Mouse (Mus musculus) macrophage (primary cell): Measurements from ENCODE around the gene Slx4. TPM values are rescaled to one million over a fixed set of nuclear protein-coding genes. Genes with fewer than 3 reads are reported as not detected.

ENCODE experiments used
- H3K27ac ChIP-seq: fragments of 350-480 bp; formaldehyde crosslinking; 2 replicates; pipeline ENCODE4 v1.9.0; 2021
- H3K36me3 ChIP-seq: fragments of 350-480 bp; formaldehyde crosslinking; 2 replicates; pipeline ENCODE4 v1.9.0; 2021; ENCODE audit errors: inconsistent target
- H3K4me3 ChIP-seq: fragments of 350-480 bp; formaldehyde crosslinking; 2 replicates; pipeline ENCODE4 v1.9.0; 2021; ENCODE audit errors: inconsistent target
- H3K79me2 ChIP-seq: fragments of 350-480 bp; formaldehyde crosslinking; 2 replicates; pipeline ENCODE4 v1.9.0; 2021; ENCODE audit errors: inconsistent target
- WGBS: methylation state at CpG from one replicate; pipeline ENCODE4 v1.1.7; 2026; ENCODE audit warnings: inconsistent platforms; ENCODE audit not compliant: missing documents; 5-methylcytosine and 5-hydroxymethylcytosine counted together
- polyA plus RNA-seq: library from polyadenylated mRNA; stranded (reverse); fragments of 250-400 nt; gene quantifications from 3 replicates; pipeline ENCODE4 v1.2.4, GENCODE M21; 2018; ENCODE audit warnings: inconsistent platforms
- total RNA-seq, 78 experiments: library from RNA; depleted of rRNA; stranded (reverse); fragments of 250-400 nt; gene quantifications; 1 replicate in 9 of 78; 2 replicates in 24 of 78; 3 replicates in 43 of 78; 4 replicates in 2 of 78; pipeline ENCODE4 v1.2.4; 2018; ENCODE audit warnings: inconsistent platforms in 56 of 78

Gene Slx4
- total RNA-seq (2018; cell fraction: chromatin; rRNA removed): 100 to 1,000 TPM in 4 of 26 experiments, 10 to 100 TPM in 22; 44.9 to 125 (median 74.4) TPM
- total RNA-seq (2018; cell fraction: cytosol; rRNA removed): 10 to 100 TPM; 10.1 to 30.9 (median 23.3) TPM
- 10 to 100 TPM; 30.3 to 97.1 (median 48.0) TPM for total RNA-seq (2018; cell fraction: nucleus; rRNA removed)
- 16.9 to 28.0 TPM (median 25.8 TPM) in 3 replicates for polyA plus RNA-seq

- Histone ChIP-seq H3K36me3 (peaks cover 7% of the 10 kb centered on the region; the same call in 1 of the 2 replicates), H3K27ac (peak within 1 kb of the TSS; percentile 67), H3K4me3 (peak within 1 kb of the TSS; percentile 95), H3K79me2 (peaks cover 23% of the 10 kb centered on the region)
- WGBS: 3% methylated on average over 51 of the region's 58 CpGs
Measured at GRCm38 (mm10) chr16:4003489-4004398, at the start of gene Slx4. Slx4 (minus strand) TSS chr16:4003770.

GRCm38 (mm10) chr16:4052601-4053000 lies 49.0 kb upstream of the Slx4 start:
- Histone ChIP-seq H3K27ac (no peak overlapping the region), H3K79me2 (no peaks in the 10 kb centered on the region), H3K36me3 (peaks cover 67% of the 10 kb centered on the region), H3K4me3 (no peak overlapping the region)
- 100% methylated on average over 4 of the region's 4 CpGs for WGBS

- Histone ChIP-seq H3K36me3 (peaks cover 60% of the 10 kb centered on the region), H3K4me3 (no peak overlapping the region), H3K27ac (no peak overlapping the region), H3K79me2 (no peaks in the 10 kb centered on the region)
- 91% methylated on average over 4 of the region's 4 CpGs for WGBS
Measured at GRCm38 (mm10) chr16:4045524-4045923, 42.0 kb upstream of the Slx4 start.

GRCm38 (mm10) chr16:4044093-4044492 lies 40.5 kb upstream of the Slx4 start:
- no peak overlapping the region for H3K27ac ChIP-seq
- peaks cover 60% of the 10 kb centered on the region; the same call in 1 of the 2 replicates for H3K36me3 ChIP-seq
- no peaks in the 10 kb centered on the region for H3K79me2 ChIP-seq

GRCm38 (mm10) chr16:4041646-4042045 lies 38.1 kb upstream of the Slx4 start:
- Histone ChIP-seq H3K79me2 (no peaks in the 10 kb centered on the region), H3K27ac (no peak overlapping the region), H3K36me3 (peaks cover 67% of the 10 kb centered on the region; the same call in 1 of the 2 replicates), H3K4me3 (no peak overlapping the region)
- 95% methylated on average over 4 of the region's 4 CpGs for WGBS

More at GRCm38 (mm10) chr16:4044093-4044492, 40.5 kb upstream of the Slx4 start:
- no peak overlapping the region for H3K4me3 ChIP-seq
- WGBS: 92% methylated on average over 2 of the region's 2 CpGs

- Histone ChIP-seq H3K36me3 (peaks cover 62% of the 10 kb centered on the region; the same call in 1 of the 2 replicates), H3K79me2 (no peaks in the 10 kb centered on the region), H3K4me3 (no peak overlapping the region), H3K27ac (no peak overlapping the region)
- WGBS: 92% methylated on average over 4 of the region's 5 CpGs
Measured at GRCm38 (mm10) chr16:4040206-4040605, 36.6 kb upstream of the Slx4 start.

- H3K79me2 ChIP-seq: no peaks in the 10 kb centered on the region
- WGBS: 92% methylated on average over 7 of the region's 7 CpGs
- peaks cover 43% of the 10 kb centered on the region; the same call in 1 of the 2 replicates for H3K36me3 ChIP-seq
- H3K4me3 ChIP-seq: no peak overlapping the region
- H3K27ac ChIP-seq: no peak overlapping the region
Measured at GRCm38 (mm10) chr16:4037690-4038089, 34.1 kb upstream of the Slx4 start.

- WGBS: 93% methylated on average over 5 of the region's 5 CpGs
- Histone ChIP-seq H3K4me3 (no peak within 1 kb of the TSS), H3K36me3 (peaks cover 36% of the 10 kb centered on the region; the same call in 1 of the 2 replicates), H3K27ac (no peak within 1 kb of the TSS), H3K79me2 (no peaks in the 10 kb centered on the region)
Measured at GRCm38 (mm10) chr16:4036807-4037206, 33.2 kb upstream of the Slx4 start, which contains the start of gene Dnase1. Dnase1 (plus strand) TSS chr16:4036942.

GRCm38 (mm10) chr16:4035575-4035974 lies 32.0 kb upstream of the Slx4 start:
- Histone ChIP-seq H3K79me2 (no peaks in the 10 kb centered on the region), H3K36me3 (peaks cover 28% of the 10 kb centered on the region; the same call in 1 of the 2 replicates), H3K4me3 (no peak overlapping the region), H3K27ac (no peak overlapping the region)
- WGBS: 94% methylated on average over 2 of the region's 2 CpGs

GRCm38 (mm10) chr16:4034476-4034875 lies 30.9 kb upstream of the Slx4 start:
- WGBS: 80% methylated on average over 3 of the region's 3 CpGs
- Histone ChIP-seq H3K4me3 (no peak overlapping the region), H3K79me2 (no peaks in the 10 kb centered on the region), H3K27ac (no peak overlapping the region), H3K36me3 (peaks cover 19% of the 10 kb centered on the region; the same call in 1 of the 2 replicates)

- 86% methylated on average over 5 of the region's 5 CpGs for WGBS
- no peak overlapping the region for H3K4me3 ChIP-seq
- peaks cover 14% of the 10 kb centered on the region; the same call in 1 of the 2 replicates for H3K36me3 ChIP-seq
- no peaks in the 10 kb centered on the region for H3K79me2 ChIP-seq
- H3K27ac ChIP-seq: no peak overlapping the region
Measured at GRCm38 (mm10) chr16:4033971-4034370, 30.4 kb upstream of the Slx4 start.

- Histone ChIP-seq H3K4me3 (no peak overlapping the region), H3K36me3 (no peaks in the 10 kb centered on the region), H3K79me2 (no peaks in the 10 kb centered on the region), H3K27ac (no peak overlapping the region)
- 55% methylated on average over 6 of the region's 6 CpGs for WGBS
Measured at GRCm38 (mm10) chr16:4032341-4032748, 28.8 kb upstream of the Slx4 start.

GRCm38 (mm10) chr16:4031441-4032274 lies 28.1 kb upstream of the Slx4 start:
- no peak overlapping the region for H3K27ac ChIP-seq
- no peaks in the 10 kb centered on the region for H3K79me2 ChIP-seq
- H3K4me3 ChIP-seq: no peak overlapping the region
- 71% methylated on average over 1 of the region's 6 CpGs for WGBS
- H3K36me3 ChIP-seq: no peaks in the 10 kb centered on the region

GRCm38 (mm10) chr16:4030501-4030900 lies 26.9 kb upstream of the Slx4 start:
- no peaks in the 10 kb centered on the region for H3K79me2 ChIP-seq
- H3K4me3 ChIP-seq: no peak overlapping the region
- no CpG with 5 or more reads among the region's 10 CpGs for WGBS
- no peaks in the 10 kb centered on the region for H3K36me3 ChIP-seq
- no peak overlapping the region for H3K27ac ChIP-seq
